Mouse (Mus musculus): Measurements from ENCODE around the gene Agk. TPM values are rescaled to one million over a fixed set of nuclear protein-coding genes. Genes with fewer than 3 reads are reported as not detected.

Gene Agk
- total RNA-seq (2023), result 43.2 TPM

DNA sequence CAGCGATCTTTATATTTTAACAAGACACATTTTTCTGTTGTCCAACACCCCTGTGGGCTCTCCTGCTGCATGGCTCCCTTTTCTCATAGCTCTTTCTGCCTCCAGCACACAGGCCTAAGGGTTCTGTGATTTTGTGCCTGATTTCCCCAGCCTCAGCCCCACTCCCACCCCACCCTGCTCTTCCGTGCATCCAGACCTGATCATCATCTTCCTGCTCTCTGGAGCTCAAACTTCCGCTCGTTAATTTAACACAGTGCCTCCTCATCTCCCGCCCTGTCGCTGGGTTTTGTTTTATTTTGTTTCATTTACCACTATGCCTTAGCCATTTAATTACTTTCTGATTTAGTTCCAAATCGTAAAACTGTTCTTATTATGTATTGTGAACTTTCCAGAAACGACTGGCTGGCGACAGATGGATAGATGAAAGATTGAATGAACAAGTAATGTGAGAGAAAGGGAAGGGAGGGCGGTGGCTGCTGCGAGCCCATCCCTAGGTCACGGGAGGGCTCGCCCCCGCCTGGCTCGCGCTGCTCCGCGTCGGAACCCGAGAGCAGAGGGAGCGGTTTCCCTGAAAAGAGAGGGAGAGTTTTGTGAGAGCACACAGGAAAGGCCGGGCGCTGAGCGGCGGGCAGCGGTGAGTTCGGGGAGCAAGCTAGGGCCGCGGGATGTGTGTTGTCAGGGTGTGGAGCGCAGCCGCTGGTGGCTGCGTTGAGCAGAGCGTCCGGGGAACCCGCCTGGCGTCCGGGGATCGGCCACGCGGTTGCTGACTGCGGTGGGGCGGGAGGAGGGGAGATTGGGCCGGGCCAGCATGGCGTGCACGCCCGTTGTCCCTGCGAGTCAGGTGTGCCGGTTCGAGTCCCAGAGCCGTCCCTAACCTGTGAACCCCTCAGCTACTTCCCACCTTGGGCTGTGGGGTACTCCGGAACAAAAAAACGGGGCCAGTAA, at the start of gene Agk:
Gene Agk, plus strand, starts transcription at position 276 of the 945 bp plus-strand sequence.

DNA sequence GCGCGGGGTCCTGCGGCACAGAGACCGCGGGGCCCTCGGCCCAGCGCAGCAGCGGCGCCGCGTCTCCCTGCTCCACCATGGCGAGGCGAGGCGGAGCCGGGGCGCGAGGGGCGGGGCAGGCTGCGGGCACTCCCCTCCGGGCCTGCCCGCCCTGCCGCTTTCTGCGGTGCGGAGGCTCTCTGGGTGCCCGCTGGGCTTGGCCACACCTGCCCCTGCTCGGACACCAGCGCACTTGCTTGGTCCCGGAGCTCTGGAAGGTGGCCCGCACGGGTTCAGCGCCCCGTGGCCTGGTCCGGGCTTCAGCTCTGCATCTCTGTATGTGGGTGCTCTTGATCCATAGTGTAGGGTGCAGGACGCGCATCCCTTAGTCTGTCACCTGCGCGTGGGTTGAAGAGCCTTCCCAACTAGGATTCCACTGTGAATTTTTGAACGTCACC, 111.1 kb downstream of the Agk start, which contains the start of gene E330009J07Rik:
Gene E330009J07Rik, minus strand, starts transcription at position 89 of the 437 bp plus-strand sequence.

DNA sequence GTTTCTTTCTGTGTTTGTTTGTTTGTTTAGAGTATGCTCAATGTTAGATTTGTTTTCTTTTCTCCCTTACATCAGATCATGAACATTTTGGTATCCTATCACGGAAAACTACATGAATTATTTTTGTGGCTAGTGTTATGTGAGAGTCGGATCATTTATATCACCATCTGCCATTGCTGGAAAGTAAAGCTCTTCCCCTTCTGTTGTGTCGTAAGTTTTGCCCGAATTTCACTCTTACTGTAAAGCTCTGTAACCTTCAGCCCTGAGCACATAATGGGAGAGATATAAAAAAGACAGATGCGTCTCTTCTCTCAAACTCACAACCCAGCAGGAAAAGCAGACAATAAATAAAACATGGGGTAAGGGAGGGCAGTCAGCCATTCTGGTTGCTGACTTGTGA, 114.0 kb downstream of the Agk start, which contains the start of gene Wee2:
Gene Wee2, plus strand, starts transcription at position 153 of the 400 bp plus-strand sequence.

Other genes starting within 250 kb of the Agk start
- 17.9 TPM for gene E330009J07Rik, start 111.0 kb downstream of the Agk start, total RNA-seq (2023)
- gene Wee2, start 113.9 kb downstream of the Agk start, total RNA-seq (2023), result not detected
- gene Ssbp1, start 146.2 kb downstream of the Agk start, total RNA-seq (2023), result 59.5 TPM
- gene Tas2r137, start 166.1 kb downstream of the Agk start, total RNA-seq (2023), result not detected
- not detected for gene Tas2r108, start 168.4 kb downstream of the Agk start, total RNA-seq (2023)
- gene Prss37, start 194.3 kb downstream of the Agk start, total RNA-seq (2023), result not detected
- gene Olfr461, start 229.9 kb downstream of the Agk start, total RNA-seq (2023), result not detected
- not detected for gene Olfr460, start 244.3 kb downstream of the Agk start, total RNA-seq (2023)

All from CD4-positive naive resting alpha-beta T cell, adult 76 days (primary cell).